Mouse (Mus musculus): ENCODE data around the gene Kmt2c. TPM values are rescaled to one million over a fixed set of nuclear protein-coding genes. Genes with fewer than 3 reads are reported as not detected.

Gene Kmt2c
- total RNA-seq, 1 experiment: 50.6 TPM

DNA sequence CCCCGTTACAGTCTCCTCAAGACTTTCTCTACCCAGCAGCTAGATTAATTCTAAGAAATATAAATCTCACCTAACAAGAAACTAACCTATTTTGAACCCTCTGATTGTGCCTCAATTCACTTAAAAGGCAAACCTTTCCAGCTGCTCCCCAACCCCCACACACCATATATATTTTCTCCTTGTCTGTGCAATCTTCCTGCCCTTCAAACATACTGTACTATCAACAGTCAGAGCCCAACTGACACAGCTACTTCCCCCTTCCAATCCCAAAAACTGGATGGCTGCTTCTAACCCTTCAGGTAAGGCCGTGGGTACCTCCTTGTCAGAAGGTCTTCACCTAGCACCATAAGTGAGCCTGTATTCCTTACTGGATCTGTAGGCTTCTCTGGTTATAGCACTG, 130.2 kb downstream of the Kmt2c start:
- no peaks in the 10 kb centered on the region for H3K9me3 ChIP-seq (ENCODE audit: control insufficient read depth, insufficient read depth, low read depth, low read length)
- DNase-seq (ENCODE audit: low read depth, low spot score): no peak
- TF ChIP-seq ZC3H11A (IDR thresholded peaks at IDR 0.05; ENCODE audit: borderline replicate concordance, low read depth, low read length) (no peak), HCFC1 (IDR thresholded peaks at IDR 0.05; ENCODE audit: borderline replicate concordance, insufficient read depth, low read length) (no peak), CHD2 (IDR thresholded peaks at IDR 0.05; ENCODE audit: low read depth, low read length) (no peak)
- no peak overlapping the region for H3K9ac ChIP-seq (ENCODE audit: insufficient read depth, low read depth, low read length, poor library complexity, severe bottlenecking)
- in situ Hi-C loops (cut with MboI; ENCODE audit: low sequenced_read_pairs in 2 of 2, unreplicated experiment in 2 of 2): no loop called here
- H3K27ac ChIP-seq (ENCODE audit: insufficient read depth, low read depth, low read length, poor library complexity, severe bottlenecking): no peak overlapping the region
- no peaks in the 10 kb centered on the region; the same call in 1 of the 2 replicates for H3K36me3 ChIP-seq (ENCODE audit: control insufficient read depth, insufficient read depth, low read length, poor library complexity, severe bottlenecking)
- no peak overlapping the region for H3K4me3 ChIP-seq (ENCODE audit: insufficient read depth in 1 of 2, low read depth in 1 of 2, low read length in 2 of 2, poor library complexity in 1 of 2, severe bottlenecking in 1 of 2)
- no peaks in the 10 kb centered on the region for H3K4me1 ChIP-seq (ENCODE audit: control insufficient read depth in 2 of 2, insufficient read depth in 2 of 2, low read length in 2 of 2, poor library complexity in 1 of 2)

DNA sequence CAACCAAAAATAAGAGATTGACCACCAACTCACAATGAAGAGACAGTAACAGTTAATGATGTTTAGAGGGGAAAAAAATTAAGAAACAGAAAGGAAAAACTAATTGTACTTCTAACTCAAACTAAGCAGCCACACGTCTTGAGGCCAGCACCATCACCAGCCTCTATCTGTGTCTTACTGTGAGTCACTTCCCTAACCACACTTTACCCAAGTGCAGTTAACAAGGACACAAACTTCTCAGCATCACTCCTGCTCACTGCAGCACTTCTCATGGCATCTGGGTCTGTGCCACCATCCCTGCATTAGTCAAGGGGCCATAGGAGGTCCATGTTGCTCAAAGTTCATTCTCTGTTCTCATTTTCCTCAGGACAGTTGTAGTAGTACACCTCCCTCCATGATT, 131.5 kb downstream of the Kmt2c start:
- TF ChIP-seq MAFK (IDR thresholded peaks at IDR 0.05; ENCODE audit: insufficient read depth, low read depth, low read length) (no peak), HCFC1 (IDR thresholded peaks at IDR 0.05; ENCODE audit: borderline replicate concordance, insufficient read depth, low read length) (no peak), CHD2 (IDR thresholded peaks at IDR 0.05; ENCODE audit: low read depth, low read length) (no peak), ZNF384 (IDR thresholded peaks at IDR 0.05; ENCODE audit: low read depth, low read length) (no peak), ZC3H11A (IDR thresholded peaks at IDR 0.05; ENCODE audit: borderline replicate concordance, low read depth, low read length) (no peak)
- in situ Hi-C loops (cut with MboI; ENCODE audit: low sequenced_read_pairs in 2 of 2, unreplicated experiment in 2 of 2): no loop called here
- H3K9ac ChIP-seq (ENCODE audit: insufficient read depth, low read depth, low read length, poor library complexity, severe bottlenecking): no peak overlapping the region
- H3K9me3 ChIP-seq (ENCODE audit: control insufficient read depth, insufficient read depth, low read depth, low read length): no peaks in the 10 kb centered on the region
- no peak for DNase-seq (ENCODE audit: low read depth, low spot score)
- H3K27ac ChIP-seq (ENCODE audit: insufficient read depth, low read depth, low read length, poor library complexity, severe bottlenecking): no peak overlapping the region
- no peaks in the 10 kb centered on the region for H3K36me3 ChIP-seq (ENCODE audit: control insufficient read depth, insufficient read depth, low read length, poor library complexity, severe bottlenecking)
- H3K4me1 ChIP-seq (ENCODE audit: control insufficient read depth in 2 of 2, insufficient read depth in 2 of 2, low read length in 2 of 2, poor library complexity in 1 of 2): no peaks in the 10 kb centered on the region
- no peak overlapping the region for H3K4me3 ChIP-seq (ENCODE audit: insufficient read depth in 1 of 2, low read depth in 1 of 2, low read length in 2 of 2, poor library complexity in 1 of 2, severe bottlenecking in 1 of 2)

DNA sequence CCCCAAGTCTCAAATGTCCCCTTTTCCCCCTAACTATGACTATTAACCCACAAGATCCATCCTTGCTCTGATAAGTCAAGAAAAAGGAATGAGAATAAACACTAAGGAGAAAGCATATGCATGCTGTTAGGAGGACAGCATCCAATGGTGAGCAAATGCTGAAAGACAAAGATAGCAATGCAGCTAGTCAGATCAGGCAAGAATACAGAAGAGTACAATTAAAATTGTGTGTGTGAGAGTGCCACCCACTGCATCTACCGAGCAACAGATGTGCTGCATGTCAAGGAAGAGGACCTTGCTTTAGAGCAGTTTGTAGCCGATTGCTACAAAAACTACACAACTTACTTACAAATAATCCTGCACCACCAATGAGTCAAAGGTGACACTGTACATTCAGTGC, 145.1 kb downstream of the Kmt2c start:
- in situ Hi-C loops (cut with MboI; ENCODE audit: low sequenced_read_pairs in 2 of 2, unreplicated experiment in 2 of 2): no loop called here
- Histone ChIP-seq H3K27ac (ENCODE audit: insufficient read depth, low read depth, low read length, poor library complexity, severe bottlenecking) (no peak overlapping the region), H3K4me1 (ENCODE audit: control insufficient read depth in 2 of 2, insufficient read depth in 2 of 2, low read length in 2 of 2, poor library complexity in 1 of 2) (no peaks in the 10 kb centered on the region), H3K9ac (ENCODE audit: insufficient read depth, low read depth, low read length, poor library complexity, severe bottlenecking) (no peak overlapping the region), H3K36me3 (ENCODE audit: control insufficient read depth, insufficient read depth, low read length, poor library complexity, severe bottlenecking) (no peaks in the 10 kb centered on the region; the same call in 1 of the 2 replicates), H3K9me3 (ENCODE audit: control insufficient read depth, insufficient read depth, low read depth, low read length) (no peaks in the 10 kb centered on the region), H3K4me3 (ENCODE audit: insufficient read depth in 1 of 2, low read depth in 1 of 2, low read length in 2 of 2, poor library complexity in 1 of 2, severe bottlenecking in 1 of 2) (no peak overlapping the region)
- DNase-seq (ENCODE audit: low read depth, low spot score): no peak
- TF ChIP-seq MAFK (IDR thresholded peaks at IDR 0.05; ENCODE audit: insufficient read depth, low read depth, low read length) (no peak), ZC3H11A (IDR thresholded peaks at IDR 0.05; ENCODE audit: borderline replicate concordance, low read depth, low read length) (no peak), ZNF384 (IDR thresholded peaks at IDR 0.05; ENCODE audit: low read depth, low read length) (no peak), HCFC1 (IDR thresholded peaks at IDR 0.05; ENCODE audit: borderline replicate concordance, insufficient read depth, low read length) (no peak), CHD2 (IDR thresholded peaks at IDR 0.05; ENCODE audit: low read depth, low read length) (no peak)

DNA sequence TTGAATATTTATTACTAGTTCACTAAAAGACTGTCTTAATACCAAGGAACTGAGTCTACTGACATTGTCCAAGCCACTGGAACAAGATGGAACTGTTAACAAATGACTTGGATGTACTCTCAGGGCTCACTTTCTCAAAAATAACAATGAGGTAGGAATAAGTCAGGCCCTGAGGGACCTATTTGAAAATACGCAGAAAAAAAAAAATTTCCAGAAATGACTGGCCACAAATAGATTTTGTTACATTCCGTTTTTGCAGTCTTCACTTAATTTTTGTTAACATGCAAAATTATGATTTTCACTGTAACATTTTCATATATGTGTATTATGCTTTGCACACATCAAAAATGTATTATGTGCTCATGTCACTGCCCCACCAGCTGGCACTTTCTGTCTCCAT, 167.3 kb downstream of the Kmt2c start:
- in situ Hi-C loops (cut with MboI; ENCODE audit: low sequenced_read_pairs in 2 of 2, unreplicated experiment in 2 of 2): no loop called here
- no peaks in the 10 kb centered on the region for H3K4me1 ChIP-seq (ENCODE audit: control insufficient read depth in 2 of 2, insufficient read depth in 2 of 2, low read length in 2 of 2, poor library complexity in 1 of 2)

DNA sequence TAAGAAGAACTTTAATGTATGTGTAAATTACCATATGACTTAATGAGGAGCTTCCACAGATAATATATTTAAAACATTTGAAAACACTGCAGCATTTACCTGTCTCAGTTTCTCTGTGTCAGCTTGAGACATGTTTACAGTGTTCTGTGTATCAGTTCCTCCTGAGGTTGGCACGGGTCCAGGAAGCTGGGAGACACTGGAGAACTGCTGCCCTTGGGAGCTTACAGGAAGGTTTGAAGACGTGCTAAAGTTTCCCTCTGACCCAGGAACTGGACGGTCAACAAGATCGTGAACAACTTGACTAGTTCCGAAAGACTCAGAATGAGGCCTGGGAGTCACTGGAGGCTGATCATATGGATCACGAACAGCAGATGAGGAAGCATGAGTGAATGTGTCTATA, 184.7 kb downstream of the Kmt2c start:
- no peaks in the 10 kb centered on the region for H3K9me3 ChIP-seq (ENCODE audit: control insufficient read depth, insufficient read depth, low read depth, low read length)
- H3K4me1 ChIP-seq (ENCODE audit: control insufficient read depth in 2 of 2, insufficient read depth in 2 of 2, low read length in 2 of 2, poor library complexity in 1 of 2): no peaks in the 10 kb centered on the region
- no peak for DNase-seq (ENCODE audit: low read depth, low spot score)
- H3K36me3 ChIP-seq (ENCODE audit: control insufficient read depth, insufficient read depth, low read length, poor library complexity, severe bottlenecking): peaks cover 27% of the 10 kb centered on the region
- H3K9ac ChIP-seq (ENCODE audit: insufficient read depth, low read depth, low read length, poor library complexity, severe bottlenecking): no peak overlapping the region
- no peak for TF ChIP-seq ZNF384 (IDR thresholded peaks at IDR 0.05; ENCODE audit: low read depth, low read length)
- TF ChIP-seq MAFK (IDR thresholded peaks at IDR 0.05; ENCODE audit: insufficient read depth, low read depth, low read length): no peak
- no peak for TF ChIP-seq HCFC1 (IDR thresholded peaks at IDR 0.05; ENCODE audit: borderline replicate concordance, insufficient read depth, low read length)
- TF ChIP-seq CHD2 (IDR thresholded peaks at IDR 0.05; ENCODE audit: low read depth, low read length): no peak
- no peak for TF ChIP-seq ZC3H11A (IDR thresholded peaks at IDR 0.05; ENCODE audit: borderline replicate concordance, low read depth, low read length)
- in situ Hi-C loops (cut with MboI; ENCODE audit: low sequenced_read_pairs in 2 of 2, unreplicated experiment in 2 of 2): no loop called here
- no peak overlapping the region for H3K27ac ChIP-seq (ENCODE audit: insufficient read depth, low read depth, low read length, poor library complexity, severe bottlenecking)
- no peak overlapping the region for H3K4me3 ChIP-seq (ENCODE audit: insufficient read depth in 1 of 2, low read depth in 1 of 2, low read length in 2 of 2, poor library complexity in 1 of 2, severe bottlenecking in 1 of 2)

More for the DNA sequence above, 167.3 kb downstream of the Kmt2c start:
- Histone ChIP-seq H3K4me3 (ENCODE audit: insufficient read depth in 1 of 2, low read depth in 1 of 2, low read length in 2 of 2, poor library complexity in 1 of 2, severe bottlenecking in 1 of 2) (no peak overlapping the region), H3K9ac (ENCODE audit: insufficient read depth, low read depth, low read length, poor library complexity, severe bottlenecking) (no peak overlapping the region), H3K36me3 (ENCODE audit: control insufficient read depth, insufficient read depth, low read length, poor library complexity, severe bottlenecking) (no peaks in the 10 kb centered on the region; the same call in 1 of the 2 replicates), H3K9me3 (ENCODE audit: control insufficient read depth, insufficient read depth, low read depth, low read length) (no peaks in the 10 kb centered on the region), H3K27ac (ENCODE audit: insufficient read depth, low read depth, low read length, poor library complexity, severe bottlenecking) (no peak overlapping the region)
- no peak for TF ChIP-seq HCFC1 (IDR thresholded peaks at IDR 0.05; ENCODE audit: borderline replicate concordance, insufficient read depth, low read length)
- TF ChIP-seq ZNF384 (IDR thresholded peaks at IDR 0.05; ENCODE audit: low read depth, low read length): no peak
- TF ChIP-seq CHD2 (IDR thresholded peaks at IDR 0.05; ENCODE audit: low read depth, low read length): no peak
- TF ChIP-seq ZC3H11A (IDR thresholded peaks at IDR 0.05; ENCODE audit: borderline replicate concordance, low read depth, low read length): no peak
- no peak for TF ChIP-seq MAFK (IDR thresholded peaks at IDR 0.05; ENCODE audit: insufficient read depth, low read depth, low read length)
- no peak for DNase-seq (ENCODE audit: low read depth, low spot score)

Measured in ES-E14 (cell line).